ENCODE assay signal across 16 mouse cellular contexts in the genomic region with DNA sequence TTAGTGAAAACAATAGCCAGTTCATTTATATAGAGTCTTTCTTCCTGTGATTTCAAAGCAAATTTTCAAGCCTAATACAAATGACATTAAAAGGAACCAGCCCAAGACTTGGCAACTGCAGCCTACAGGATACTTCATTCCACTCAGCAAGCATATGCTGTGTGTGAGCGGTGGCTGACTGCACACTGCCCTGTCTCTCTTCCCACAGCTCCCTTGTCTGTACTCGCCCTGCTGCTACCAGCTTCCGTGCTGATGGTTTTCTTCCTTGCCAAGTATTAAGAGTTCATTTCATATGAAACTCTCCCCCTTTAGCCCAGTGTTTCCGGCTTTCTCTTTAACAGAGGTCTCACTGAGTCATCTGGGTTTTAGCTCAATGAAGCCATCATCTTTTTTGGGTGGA.
DNase-seq lines count a peak whose midpoint lies in the region; ATAC-seq and TF ChIP-seq lines count a peak whose summit lies in the region.
"Had no signal": no experiment of that assay in that cellular context is flagged by ENCODE, and none has a peak within 500 bp of the region (broad histone marks: within the 10 kb centered on the region; RNA-seq: fewer than 3 reads in every experiment).

No protein-coding gene starts in this region.

- no peak overlapping the region for H3K4me2 ChIP-seq in embryonic facial prominence, embryonic 14.5 days (ENCODE audit: low read depth, low read length)
- H3K4me2 ChIP-seq in heart, embryonic 14.5 days (ENCODE audit: low read length): no peak overlapping the region
- no peak overlapping the region for H3K4me2 ChIP-seq in heart, embryonic 12.5 days
- H3K4me2 ChIP-seq: forebrain, embryonic 13.5 days; midbrain, embryonic 13.5 days had no signal

- intact Hi-C loops in left cerebral cortex, postnatal 25 days (cut with DNase I): loop anchor here (5.0 kb wide), 1 partner anchor 82 kb away; no protein-coding TSS in a partner anchor
- intact Hi-C loops in left cerebral cortex, adult 2 months (cut with DNase I): no loop called here

- no peak for ATAC-seq in embryonic facial prominence, embryonic 14.5 days (ENCODE audit: low read depth)
- 0 out of 2 replicates have a peak, but pooled peaks have one; percentile 35 for ATAC-seq in heart, embryonic 14.5 days (ENCODE audit: insufficient number of reproducible peaks, insufficient read depth, low FRiP score, low read depth)
- no peak for ATAC-seq in heart, embryonic 12.5 days (ENCODE audit: insufficient number of reproducible peaks, low FRiP score)
- ATAC-seq: forebrain, embryonic 13.5 days; inflammation-experienced regulatory T-cells, adult 6 months; midbrain, embryonic 13.5 days had no signal

- no peak for TF ChIP-seq CTCF in left cerebral cortex, adult 2 months (IDR thresholded peaks at IDR 0.05)

- H3K27me3 ChIP-seq in embryonic facial prominence, embryonic 14.5 days (replicated peaks; ENCODE audit: control insufficient read depth, insufficient read depth, low read length): no peaks in the 10 kb centered on the region
- no peaks in the 10 kb centered on the region for H3K27me3 ChIP-seq in embryonic facial prominence, embryonic 10.5 days (replicated peaks; ENCODE audit: low read depth, poor library complexity, severe bottlenecking)
- no peaks in the 10 kb centered on the region for H3K27me3 ChIP-seq in heart, embryonic 14.5 days (ENCODE audit: control insufficient read depth, insufficient read depth, low read length)
- no peaks in the 10 kb centered on the region for H3K27me3 ChIP-seq in heart, embryonic 12.5 days (replicated peaks)
- H3K27me3 ChIP-seq: forebrain, embryonic 13.5 days; midbrain, embryonic 13.5 days had no signal

- H3K4me3 ChIP-seq in embryonic facial prominence, embryonic 14.5 days (ENCODE audit: low read depth, low read length): no peak overlapping the region
- H3K4me3 ChIP-seq in embryonic facial prominence, embryonic 10.5 days: no peak overlapping the region
- H3K4me3 ChIP-seq in heart, embryonic 14.5 days (ENCODE audit: control insufficient read depth in 1 of 2, insufficient read depth in 1 of 2, low read depth in 1 of 2, low read length in 2 of 2): no peak overlapping the region
- H3K4me3 ChIP-seq in heart, embryonic 12.5 days: no peak overlapping the region
- no peak overlapping the region for H3K4me3 ChIP-seq in left cerebral cortex, adult 2 months
- H3K4me3 ChIP-seq: forebrain, embryonic 13.5 days; midbrain, embryonic 13.5 days; myocyte had no signal

- H3K27ac ChIP-seq in embryonic facial prominence, embryonic 14.5 days (replicated peaks; ENCODE audit: low read depth, low read length): no peak overlapping the region
- H3K27ac ChIP-seq in embryonic facial prominence, embryonic 10.5 days (replicated peaks): no peak overlapping the region
- peak overlapping the region; percentile 10 to 25; a peak in 2 of 4 replicates for H3K27ac ChIP-seq in heart, embryonic 14.5 days (replicated peaks in 1 of 2; ENCODE audit: control insufficient read depth in 1 of 2, insufficient read depth in 1 of 2, low read depth in 2 of 2, low read length in 2 of 2)
- H3K27ac ChIP-seq in heart, embryonic 12.5 days (ENCODE audit: poor library complexity, severe bottlenecking): no peak overlapping the region
- H3K27ac ChIP-seq in left cerebral cortex, adult 2 months: no peak overlapping the region
- H3K27ac ChIP-seq: forebrain, embryonic 13.5 days; kidney, postnatal 0 days; midbrain, embryonic 13.5 days had no signal

- H3K9me3 ChIP-seq in embryonic facial prominence, embryonic 14.5 days (ENCODE audit: control insufficient read depth, low read length): no peaks in the 10 kb centered on the region
- no peaks in the 10 kb centered on the region for H3K9me3 ChIP-seq in embryonic facial prominence, embryonic 10.5 days
- no peaks in the 10 kb centered on the region for H3K9me3 ChIP-seq in heart, embryonic 14.5 days (ENCODE audit: control insufficient read depth, low read length)
- no peaks in the 10 kb centered on the region for H3K9me3 ChIP-seq in heart, embryonic 12.5 days (replicated peaks)
- H3K9me3 ChIP-seq: forebrain, embryonic 13.5 days; midbrain, embryonic 13.5 days had no signal

- 60% methylated on average over 4 of the region's 4 CpGs for WGBS in embryonic facial prominence, embryonic 14.5 days
- WGBS in embryonic facial prominence, embryonic 10.5 days: 81% methylated on average over 4 of the region's 4 CpGs
- WGBS in heart, embryonic 14.5 days: 59% methylated on average over 4 of the region's 4 CpGs
- 68% methylated on average over 4 of the region's 4 CpGs for WGBS in heart, embryonic 12.5 days

- peaks cover 7% of the 10 kb centered on the region; the same call in 1 of the 2 replicates for H3K4me1 ChIP-seq in embryonic facial prominence, embryonic 14.5 days (ENCODE audit: control insufficient read depth, insufficient read depth, low read length)
- peaks cover 24% of the 10 kb centered on the region for H3K4me1 ChIP-seq in embryonic facial prominence, embryonic 10.5 days
- H3K4me1 ChIP-seq in heart, embryonic 14.5 days (ENCODE audit: control insufficient read depth in 2 of 2, insufficient read depth in 2 of 2, low read length in 2 of 2): no peaks in the 10 kb centered on the region
- peaks cover 3% of the 10 kb centered on the region; the same call in 1 of the 2 replicates for H3K4me1 ChIP-seq in heart, embryonic 12.5 days (replicated peaks)
- H3K4me1 ChIP-seq: midbrain, embryonic 13.5 days had no signal

- H3K36me3 ChIP-seq in embryonic facial prominence, embryonic 14.5 days (ENCODE audit: control insufficient read depth, insufficient read depth, low read length): no peaks in the 10 kb centered on the region
- H3K36me3 ChIP-seq in embryonic facial prominence, embryonic 10.5 days (replicated peaks): no peaks in the 10 kb centered on the region
- no peaks in the 10 kb centered on the region for H3K36me3 ChIP-seq in heart, embryonic 14.5 days (ENCODE audit: control insufficient read depth, insufficient read depth, low read length)
- H3K36me3 ChIP-seq in heart, embryonic 12.5 days: no peaks in the 10 kb centered on the region
- H3K36me3 ChIP-seq: midbrain, embryonic 13.5 days had no signal

- peak; percentile 28 for DNase-seq in embryonic facial prominence, embryonic 14.5 days (ENCODE audit: low spot score)
- DNase-seq in embryonic facial prominence, embryonic 10.5 days (ENCODE audit: low spot score): no peak
- DNase-seq in left cerebral cortex, postnatal 25 days (ENCODE audit: low spot score in 2 of 2): peak; percentile 11 to 37
- no peak for DNase-seq in left cerebral cortex, adult 2 months (ENCODE audit: extremely low spot score in 1 of 2, low spot score in 2 of 2)
- DNase-seq in Muller cell, postnatal 12 days (ENCODE audit: inconsistent ontology term): peak; percentile 24
- DNase-seq in spleen, postnatal 14 days (ENCODE audit: low spot score in 2 of 2): no peak
- DNase-seq: adrenal gland, postnatal 14 days; cerebellum, adult 9-10 months; gastrocnemius, postnatal 25 days had no signal

- no peak overlapping the region for H3K9ac ChIP-seq in embryonic facial prominence, embryonic 14.5 days (ENCODE audit: low read depth, low read length)
- H3K9ac ChIP-seq in heart, embryonic 14.5 days (ENCODE audit: low read length): no peak overlapping the region
- H3K9ac ChIP-seq in heart, embryonic 12.5 days: no peak overlapping the region
- H3K9ac ChIP-seq: forebrain, embryonic 13.5 days; midbrain, embryonic 13.5 days had no signal

Comparison
In these comparisons a context has a peak if more than half of its experiments do, and no peak if none do; other contexts are left out.
1. DNase-seq: peak in embryonic facial prominence, embryonic 14.5 days (single experiment), left cerebral cortex, postnatal 25 days (2 of 2) and Muller cell, postnatal 12 days (single experiment); none in embryonic facial prominence, embryonic 10.5 days (single experiment), left cerebral cortex, adult 2 months (0 of 2) and spleen, postnatal 14 days (0 of 2).
2. H3K27ac ChIP-seq: peak in heart, embryonic 14.5 days (2 of 2); none in embryonic facial prominence, embryonic 14.5 days (single experiment), embryonic facial prominence, embryonic 10.5 days (single experiment), heart, embryonic 12.5 days (single experiment) and left cerebral cortex, adult 2 months (single experiment).